Mouse (Mus musculus) embryonic facial prominence, embryonic 12.5 days (tissue): ENCODE results near the gene Rnase1. TPM values are rescaled to one million over a fixed set of nuclear protein-coding genes. Genes with fewer than 3 reads are reported as not detected.
"Not testable (repeated sequence)": the region's sequence is repeated elsewhere in the genome, so short reads cannot be mapped to it uniquely, and the experiment has no call there.

ENCODE experiments used
- ATAC-seq: fragments of 200-750 bp; cut with Nextera tagmentation; 2 replicates; pipeline ENCODE4 v1.8.0; 2017; ENCODE audit not compliant: insufficient number of reproducible peaks, insufficient read depth, low FRiP score, low TSS enrichment
- H3K27ac ChIP-seq: fragments of 300-500 bp; sonication (generic); 2 replicates; pipeline ENCODE4 v1.5.1; 2016; ENCODE audit warnings: mild to moderate bottlenecking
- H3K27me3 ChIP-seq: fragments of 300-500 bp; sonication (generic); 2 replicates; pipeline ENCODE4 v1.6.1; 2016; ENCODE audit warnings: mild to moderate bottlenecking, moderate library complexity
- H3K36me3 ChIP-seq: fragments of 300-500 bp; sonication (generic); 2 replicates; pipeline ENCODE4 v1.6.1; 2016; ENCODE audit warnings: mild to moderate bottlenecking
- H3K4me1 ChIP-seq: fragments of 300-500 bp; sonication (generic); 2 replicates; pipeline ENCODE4 v1.6.1; 2016
- H3K4me2 ChIP-seq: fragments of 300-500 bp; sonication (generic); replicated peaks from 2 replicates; pipeline ENCODE4 v1.6.1; 2016; ENCODE audit warnings: mild to moderate bottlenecking, moderate library complexity
- H3K4me3 ChIP-seq: fragments of 300-500 bp; sonication (generic); 2 replicates; pipeline ENCODE4 v1.5.1; 2016; ENCODE audit warnings: mild to moderate bottlenecking
- H3K9ac ChIP-seq: fragments of 300-500 bp; sonication (generic); 2 replicates; pipeline ENCODE4 v1.6.1; 2016; ENCODE audit warnings: mild to moderate bottlenecking, moderate library complexity
- H3K9me3 ChIP-seq: fragments of 300-500 bp; sonication (generic); 2 replicates; pipeline ENCODE4 v1.6.1; 2016; ENCODE audit warnings: mild to moderate bottlenecking, moderate library complexity
- WGBS: fragments of 180-500 bp; shearing (Covaris S2); methylation state at CpG from one replicate; pipeline ENCODE4 v1.1.7; 2016; 5-methylcytosine and 5-hydroxymethylcytosine counted together
- polyA plus RNA-seq: library from polyadenylated mRNA; unstranded; fragments of >200 nt; fragmentation: Nextera tagmentation; extraction: Ambion mirVana; gene quantifications from 2 replicates; pipeline ENCODE4 v1.2.1, GENCODE M21; 2016

The Rnase1 gene
- not detected in 2 replicates for polyA plus RNA-seq

DNA sequence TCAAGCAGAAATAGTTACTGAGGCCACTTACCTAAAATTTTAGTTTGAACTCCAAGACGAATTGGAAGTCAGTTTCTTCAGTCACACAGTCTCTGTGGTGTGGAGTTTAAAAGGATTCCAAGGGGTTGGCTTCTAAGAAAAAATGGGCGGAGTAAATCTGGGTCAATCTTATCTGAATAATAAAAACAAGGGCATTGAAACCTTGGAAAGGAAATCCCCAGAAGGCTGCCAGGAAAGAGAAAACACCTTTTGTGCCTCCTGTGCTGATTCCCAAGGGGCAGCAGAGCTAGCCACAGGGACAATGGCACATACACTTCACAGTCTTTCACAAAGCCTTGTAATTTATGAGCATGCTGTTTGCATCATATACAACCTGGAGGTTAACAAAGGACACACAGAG, at the start of gene Rnase1:
Gene Rnase1, minus strand, starts transcription at position 101 of the 400 bp plus-strand sequence.
- H3K27ac ChIP-seq = no peak within 1 kb of the TSS
- no peak for ATAC-seq
- no peaks in the 10 kb centered on the region for H3K36me3 ChIP-seq
- H3K4me2 ChIP-seq = no peak within 1 kb of the TSS
- H3K4me3 ChIP-seq = no peak within 1 kb of the TSS
- H3K9ac ChIP-seq = no peak within 1 kb of the TSS
- 50% methylated on average over 2 of the region's 2 CpGs for WGBS
- no peaks in the 10 kb centered on the region for H3K4me1 ChIP-seq
- H3K27me3 ChIP-seq = no peaks in the 10 kb centered on the region
- no peaks in the 10 kb centered on the region for H3K9me3 ChIP-seq

DNA sequence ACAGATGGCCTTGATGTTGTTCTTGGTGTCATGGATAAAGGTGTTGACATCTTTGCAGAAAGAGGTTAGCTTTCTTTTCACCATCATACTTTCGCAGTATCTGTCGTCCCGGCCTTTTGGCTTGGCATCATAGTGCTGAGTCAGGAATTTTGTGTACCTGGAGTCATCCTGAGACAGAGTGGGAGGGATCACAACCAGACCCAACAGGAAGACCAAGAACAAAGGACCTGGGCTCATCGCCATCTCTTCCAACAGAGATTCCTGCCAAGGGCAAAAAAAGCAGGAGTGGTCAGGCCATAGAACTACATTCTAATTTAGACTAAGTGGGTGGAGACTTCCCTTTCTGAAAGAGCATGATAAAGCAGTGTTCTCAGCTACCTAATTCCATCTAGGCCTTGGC, 49.1 kb upstream of the Rnase1 start:
- 94% methylated on average over 4 of the region's 4 CpGs for WGBS
- Histone ChIP-seq H3K4me2 (no peak overlapping the region), H3K4me1 (no peaks in the 10 kb centered on the region), H3K9me3 (no peaks in the 10 kb centered on the region), H3K27ac (no peak overlapping the region), H3K27me3 (no peaks in the 10 kb centered on the region), H3K9ac (no peak overlapping the region), H3K36me3 (no peaks in the 10 kb centered on the region), H3K4me3 (no peak overlapping the region)
- no peak for ATAC-seq

- 82% methylated on average over 2 of the region's 2 CpGs for WGBS
- not testable (repeated sequence) for H3K36me3 ChIP-seq, H3K27me3 ChIP-seq, H3K4me1 ChIP-seq, H3K9me3 ChIP-seq, H3K4me3 ChIP-seq, ATAC-seq, H3K4me2 ChIP-seq, H3K27ac ChIP-seq, H3K9ac ChIP-seq
Measured at GRCm38 (mm10) chr14:51181051-51181450, 34.5 kb upstream of the Rnase1 start.

DNA sequence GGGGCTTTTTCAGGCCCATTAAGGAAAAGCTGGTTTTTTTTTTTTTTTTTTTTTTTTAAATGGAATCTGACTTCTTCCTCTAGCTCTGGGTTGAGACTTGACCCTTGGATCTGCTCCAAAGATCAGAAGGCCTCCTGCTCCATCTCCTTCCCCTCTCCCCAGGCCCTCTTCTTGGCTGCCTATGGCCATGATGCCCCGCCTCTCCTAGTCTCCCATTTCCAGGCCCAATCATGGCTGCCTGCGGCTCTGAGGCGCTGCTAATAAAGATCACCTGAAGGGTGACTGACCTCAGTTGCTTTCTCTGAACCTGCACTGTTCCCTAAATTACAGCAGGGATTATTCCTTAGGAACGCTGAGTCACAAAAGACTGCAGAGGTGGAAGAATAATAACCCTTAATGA, 27.3 kb upstream of the Rnase1 start:
- H3K27me3 ChIP-seq = no peaks in the 10 kb centered on the region
- no peak overlapping the region for H3K9ac ChIP-seq
- 51% methylated on average over 4 of the region's 4 CpGs for WGBS
- H3K9me3 ChIP-seq = no peaks in the 10 kb centered on the region
- no peak overlapping the region for H3K4me3 ChIP-seq
- H3K36me3 ChIP-seq = no peaks in the 10 kb centered on the region
- no peak for ATAC-seq
- H3K4me1 ChIP-seq = no peaks in the 10 kb centered on the region
- no peak overlapping the region for H3K4me2 ChIP-seq
- no peak overlapping the region for H3K27ac ChIP-seq

GRCm38 (mm10) chr14:51172947-51173346, 26.4 kb upstream of the Rnase1 start:
- H3K4me3 ChIP-seq, H3K27me3 ChIP-seq, H3K9ac ChIP-seq, ATAC-seq, H3K27ac ChIP-seq, H3K4me1 ChIP-seq, H3K9me3 ChIP-seq, H3K4me2 ChIP-seq, H3K36me3 ChIP-seq: not testable (repeated sequence)
- 52% methylated on average over 4 of the region's 4 CpGs for WGBS

GRCm38 (mm10) chr14:51172095-51172865, 25.7 kb upstream of the Rnase1 start:
- 35% methylated on average over 9 of the region's 9 CpGs for WGBS
- H3K4me1 ChIP-seq, H3K9me3 ChIP-seq, H3K4me2 ChIP-seq, H3K27me3 ChIP-seq, H3K36me3 ChIP-seq, ATAC-seq, H3K4me3 ChIP-seq, H3K27ac ChIP-seq, H3K9ac ChIP-seq: not testable (repeated sequence)

DNA sequence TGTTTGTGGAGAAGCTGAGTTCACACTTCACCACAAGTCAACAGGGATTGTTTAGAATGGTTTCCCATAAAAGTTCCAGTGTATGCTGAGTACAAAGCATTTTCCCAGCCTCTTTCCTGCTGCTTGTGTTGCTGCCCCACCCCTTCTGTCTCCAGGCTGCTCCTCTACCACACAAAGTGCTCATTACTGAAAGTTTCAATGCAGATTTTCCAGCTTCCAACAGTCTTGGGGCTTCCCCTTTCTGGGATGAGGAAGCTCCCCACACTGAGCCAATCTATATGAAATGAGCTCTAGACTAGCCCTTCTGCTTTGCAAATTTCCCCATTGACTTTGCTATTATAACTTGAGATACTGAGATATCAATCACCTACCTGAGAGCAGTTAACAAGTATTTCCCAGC, 19.5 kb upstream of the Rnase1 start:
- Histone ChIP-seq H3K4me2 (no peak overlapping the region), H3K9ac (no peak overlapping the region), H3K27ac (no peak overlapping the region), H3K4me1 (no peaks in the 10 kb centered on the region), H3K36me3 (no peaks in the 10 kb centered on the region), H3K27me3 (no peaks in the 10 kb centered on the region), H3K9me3 (no peaks in the 10 kb centered on the region; the same call in 1 of the 2 replicates), H3K4me3 (no peak overlapping the region)
- ATAC-seq = no peak

- Histone ChIP-seq H3K4me2 (no peak overlapping the region), H3K36me3 (no peaks in the 10 kb centered on the region), H3K4me1 (no peaks in the 10 kb centered on the region), H3K9ac (no peak overlapping the region), H3K27ac (no peak overlapping the region), H3K9me3 (no peaks in the 10 kb centered on the region; the same call in 1 of the 2 replicates), H3K27me3 (no peaks in the 10 kb centered on the region), H3K4me3 (no peak overlapping the region)
- 90% methylated on average over 1 of the region's 1 CpGs for WGBS
- no peak for ATAC-seq
Measured at GRCm38 (mm10) chr14:51165435-51165834, 18.9 kb upstream of the Rnase1 start.

- 90% methylated on average over 6 of the region's 6 CpGs for WGBS
- not testable (repeated sequence) for ATAC-seq, H3K27me3 ChIP-seq, H3K4me3 ChIP-seq, H3K36me3 ChIP-seq, H3K4me1 ChIP-seq, H3K27ac ChIP-seq, H3K9me3 ChIP-seq, H3K9ac ChIP-seq, H3K4me2 ChIP-seq
Measured at GRCm38 (mm10) chr14:51163323-51163722, 16.7 kb upstream of the Rnase1 start.

DNA sequence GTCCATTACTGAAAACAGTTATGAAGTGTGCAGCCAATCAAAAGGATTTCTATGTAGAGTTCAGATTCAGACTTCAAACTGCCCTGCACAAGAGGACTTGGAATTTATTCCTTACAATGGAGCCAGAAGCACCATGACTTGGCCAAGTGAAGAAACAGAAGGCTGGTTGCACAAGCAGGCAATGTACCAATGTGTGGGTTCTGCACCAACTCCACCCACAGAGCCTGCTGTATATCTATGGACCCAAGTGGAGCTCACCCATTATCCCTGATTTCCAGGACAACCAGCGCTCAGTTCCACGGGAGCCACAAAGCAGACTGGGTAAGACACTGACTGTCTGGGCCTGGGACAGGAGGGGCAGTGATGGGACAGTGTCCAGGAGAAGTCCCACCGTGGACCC, 15.4 kb upstream of the Rnase1 start, which contains the start of gene Rnase2b:
Gene Rnase2b, plus strand, starts transcription at position 285 of the 400 bp plus-strand sequence.
- not testable (repeated sequence) for H3K27ac ChIP-seq, H3K36me3 ChIP-seq, H3K4me2 ChIP-seq, ATAC-seq, H3K27me3 ChIP-seq, H3K4me1 ChIP-seq, H3K9me3 ChIP-seq, H3K4me3 ChIP-seq, H3K9ac ChIP-seq
- 89% methylated on average over 3 of the region's 3 CpGs for WGBS

- Histone ChIP-seq H3K4me3 (no peak overlapping the region), H3K9ac (no peak overlapping the region), H3K4me2 (no peak overlapping the region), H3K27ac (no peak overlapping the region), H3K4me1 (no peaks in the 10 kb centered on the region), H3K36me3 (no peaks in the 10 kb centered on the region), H3K27me3 (no peaks in the 10 kb centered on the region), H3K9me3 (no peaks in the 10 kb centered on the region)
- ATAC-seq = no peak
- 95% methylated on average over 1 of the region's 1 CpGs for WGBS
Measured at GRCm38 (mm10) chr14:51157072-51157471, 10.5 kb upstream of the Rnase1 start.

DNA sequence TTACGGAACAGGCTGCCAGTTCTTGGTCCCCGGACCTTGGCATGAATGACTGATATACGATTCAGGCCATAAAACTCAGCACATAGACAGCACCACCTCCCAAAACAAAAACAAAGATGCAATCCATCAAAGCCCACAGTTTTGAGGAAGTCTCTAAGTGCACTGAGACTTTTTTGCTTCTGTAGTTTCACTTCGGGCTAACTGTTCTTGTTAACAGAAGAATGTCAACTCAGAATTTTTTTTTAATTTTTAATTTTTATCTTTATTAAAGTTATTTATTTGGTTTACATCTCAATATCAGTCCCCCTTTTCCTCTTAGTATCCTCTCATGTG, 10.1 kb upstream of the Rnase1 start:
- H3K4me2 ChIP-seq = no peak overlapping the region
- no peak overlapping the region for H3K27ac ChIP-seq
- no peaks in the 10 kb centered on the region for H3K9me3 ChIP-seq
- H3K4me1 ChIP-seq = no peaks in the 10 kb centered on the region
- ATAC-seq = no peak
- no peak overlapping the region for H3K4me3 ChIP-seq
- WGBS = 89% methylated on average over 4 of the region's 4 CpGs
- no peaks in the 10 kb centered on the region for H3K27me3 ChIP-seq
- H3K9ac ChIP-seq = no peak overlapping the region
- no peaks in the 10 kb centered on the region for H3K36me3 ChIP-seq
